Mouse (Mus musculus) bone marrow, adult 2 months (tissue): ENCODE measurements at regions not wholly inside any gene's neighbourhood (a gene's known extent, or its start where the extent isn't known, plus 50 kb on each side); places are given as distances from the start of the nearest gene placed in this dataset.

Source experiments
- H3K27ac ChIP-seq: fragments of 200-500 bp; 2 replicates; pipeline ENCODE4 v1.5.1; 2012; ENCODE audit warnings: low read depth, mild to moderate bottlenecking, control low read depth, inconsistent platforms, low read length; ENCODE audit not compliant: control insufficient read depth, poor library complexity, insufficient read depth
- H3K4me1 ChIP-seq: fragments of 200-500 bp; 2 replicates; pipeline ENCODE4 v1.6.1; 2011; ENCODE audit warnings: low read length; ENCODE audit not compliant: control insufficient read depth, insufficient read depth
- H3K4me3 ChIP-seq: fragments of 200-500 bp; replicated peaks from 2 replicates; pipeline ENCODE3; 2011; ENCODE audit warnings: mild to moderate bottlenecking, low read depth, low read length, control low read depth; ENCODE audit not compliant: control insufficient read depth
- CTCF ChIP-seq: fragments of 200-500 bp; IDR thresholded peaks from 2 replicates; pipeline ENCODE4 v1.5.1; 2011; ENCODE audit warnings: low read length, control low read depth; ENCODE audit not compliant: control insufficient read depth, insufficient read depth
- POLR2A ChIP-seq: fragments of 200-500 bp; IDR thresholded peaks from 2 replicates; pipeline ENCODE4 v1.6.1; 2011; ENCODE audit warnings: low read depth, mild to moderate bottlenecking, control low read depth, low read length, borderline replicate concordance; ENCODE audit not compliant: control insufficient read depth
- WGBS: fragments of 180-500 bp; shearing (Covaris S2); methylation state at CpG from one replicate; pipeline ENCODE4 v1.1.7; 2018; 5-methylcytosine and 5-hydroxymethylcytosine counted together

- no peak overlapping the region for H3K4me3 ChIP-seq
- H3K4me1 ChIP-seq = no peaks in the 10 kb centered on the region
- H3K27ac ChIP-seq = no peak overlapping the region
- WGBS = 64% methylated on average over 4 of the region's 4 CpGs
- TF ChIP-seq CTCF (no peak), POLR2A (no peak)
Measured at GRCm38 (mm10) chr16:87132082-87132481, 221.9 kb upstream of the N6amt1 start.

- 75% methylated on average over 12 of the region's 12 CpGs for WGBS
- Histone ChIP-seq H3K4me3 (no peak overlapping the region), H3K4me1 (no peaks in the 10 kb centered on the region), H3K27ac (no peak overlapping the region)
- no peak for TF ChIP-seq CTCF
- TF ChIP-seq POLR2A = no peak
Measured at GRCm38 (mm10) chr16:87130733-87131640, 223.0 kb upstream of the N6amt1 start.

GRCm38 (mm10) chr16:87129021-87129420 lies 225.0 kb upstream of the N6amt1 start:
- Histone ChIP-seq H3K4me1 (no peaks in the 10 kb centered on the region), H3K27ac (no peak overlapping the region), H3K4me3 (no peak overlapping the region)
- 84% methylated on average over 3 of the region's 3 CpGs for WGBS
- TF ChIP-seq CTCF = no peak
- no peak for TF ChIP-seq POLR2A

GRCm38 (mm10) chr16:87128230-87128629 lies 225.8 kb upstream of the N6amt1 start:
- H3K27ac ChIP-seq = no peak overlapping the region
- TF ChIP-seq POLR2A (no peak), CTCF (no peak)
- 25% methylated on average over 13 of the region's 13 CpGs for WGBS
- no peaks in the 10 kb centered on the region for H3K4me1 ChIP-seq
- H3K4me3 ChIP-seq = no peak overlapping the region

- no peak overlapping the region for H3K4me3 ChIP-seq
- TF ChIP-seq POLR2A (no peak), CTCF (no peak)
- WGBS = 81% methylated on average over 7 of the region's 7 CpGs
- H3K4me1 ChIP-seq = no peaks in the 10 kb centered on the region
- no peak overlapping the region for H3K27ac ChIP-seq
Measured at GRCm38 (mm10) chr16:87124519-87124918, 229.5 kb upstream of the N6amt1 start.

GRCm38 (mm10) chr16:87103599-87103998 lies 250.4 kb upstream of the N6amt1 start:
- Histone ChIP-seq H3K4me3 (no peak overlapping the region), H3K27ac (no peak overlapping the region), H3K4me1 (no peaks in the 10 kb centered on the region)
- whole genome bisulfite sequencing = 60% methylated on average over 2 of the region's 2 CpGs
- TF ChIP-seq POLR2A = no peak
- TF ChIP-seq CTCF = no peak

- TF ChIP-seq CTCF = no peak
- no peak for TF ChIP-seq POLR2A
- Histone ChIP-seq H3K4me1 (no peaks in the 10 kb centered on the region), H3K27ac (no peak overlapping the region), H3K4me3 (no peak overlapping the region)
Measured at GRCm38 (mm10) chr16:87102057-87102456, 251.9 kb upstream of the N6amt1 start.

- WGBS = 77% methylated on average over 2 of the region's 2 CpGs
- TF ChIP-seq CTCF (no peak), POLR2A (no peak)
- Histone ChIP-seq H3K27ac (no peak overlapping the region), H3K4me1 (no peaks in the 10 kb centered on the region), H3K4me3 (no peak overlapping the region)
Measured at GRCm38 (mm10) chr16:87092011-87092410, 262.0 kb upstream of the N6amt1 start.

GRCm38 (mm10) chr16:87089322-87089721 lies 264.7 kb upstream of the N6amt1 start:
- Histone ChIP-seq H3K4me1 (no peaks in the 10 kb centered on the region), H3K4me3 (no peak overlapping the region), H3K27ac (no peak overlapping the region)
- TF ChIP-seq CTCF (no peak), POLR2A (no peak)
- 73% methylated on average over 3 of the region's 3 CpGs for WGBS
